Mouse (Mus musculus): ENCODE measurements around the gene Slc17a1. TPM values are rescaled to one million over a fixed set of nuclear protein-coding genes. Genes with fewer than 3 reads are reported as not detected.

Gene Slc17a1
- polyA plus RNA-seq, 1 experiment from 2014 or later, result not detected

Small RNAs within 50 kb of the gene (microRNA-seq; reads per million reads assigned to microRNA genes)
- not detected for gene Gm44344 (ENCODE audit: borderline number of aligned reads)

Other genes starting within 250 kb of the Slc17a1 start
- 1.5 and 2.4 TPM in 2 replicates for gene Hist1h2be, start 246.6 kb upstream of the Slc17a1 start, polyA plus RNA-seq (2014; fragmentation: Nextera tagmentation; extraction: Ambion mirVana)
- 8.4 and 11.1 TPM in 2 replicates for gene Hist1h1e, start 245.2 kb upstream of the Slc17a1 start, polyA plus RNA-seq (2014; fragmentation: Nextera tagmentation; extraction: Ambion mirVana)
- 0.52 and 0.62 TPM in 2 replicates for gene Hist1h2ac, start 183.8 kb upstream of the Slc17a1 start, polyA plus RNA-seq (2014; fragmentation: Nextera tagmentation; extraction: Ambion mirVana)
- 31.3 and 31.9 TPM in 2 replicates for gene Hist1h2bc, start 183.6 kb upstream of the Slc17a1 start, polyA plus RNA-seq (2014; fragmentation: Nextera tagmentation; extraction: Ambion mirVana)
- not detected in 2 replicates for gene Hist1h1t, start 171.9 kb upstream of the Slc17a1 start, polyA plus RNA-seq (2014; fragmentation: Nextera tagmentation; extraction: Ambion mirVana)
- 0.69 and 2.7 TPM in 2 replicates for gene Hist1h4c, start 169.3 kb upstream of the Slc17a1 start, polyA plus RNA-seq (2014; fragmentation: Nextera tagmentation; extraction: Ambion mirVana)
- 8.2 and 9.9 TPM in 2 replicates for gene Hfe, start 156.9 kb upstream of the Slc17a1 start, polyA plus RNA-seq (2014; fragmentation: Nextera tagmentation; extraction: Ambion mirVana)
- gene Hist1h1c, start 128.9 kb upstream of the Slc17a1 start, polyA plus RNA-seq (2014; fragmentation: Nextera tagmentation; extraction: Ambion mirVana), result 24.6 TPM in 2 replicates
- gene Hist1h3c, start 122.1 kb upstream of the Slc17a1 start, polyA plus RNA-seq (2014; fragmentation: Nextera tagmentation; extraction: Ambion mirVana), result 4.1 and 4.5 TPM in 2 replicates
- 1.2 and 2.7 TPM in 2 replicates for gene Hist1h2bb, start 121.0 kb upstream of the Slc17a1 start, polyA plus RNA-seq (2014; fragmentation: Nextera tagmentation; extraction: Ambion mirVana)
- 16.7 and 18.1 TPM in 2 replicates for gene Hist1h2ab, start 116.6 kb upstream of the Slc17a1 start, polyA plus RNA-seq (2014; fragmentation: Nextera tagmentation; extraction: Ambion mirVana)
- gene Hist1h3b, start 115.5 kb upstream of the Slc17a1 start, polyA plus RNA-seq (2014; fragmentation: Nextera tagmentation; extraction: Ambion mirVana), result 2.7 and 3.7 TPM in 2 replicates
- gene Hist1h4b, start 110.7 kb upstream of the Slc17a1 start, polyA plus RNA-seq (2014; fragmentation: Nextera tagmentation; extraction: Ambion mirVana), result 2.2 and 2.7 TPM in 2 replicates
- 1.0 TPM in 1 of 2 replicates, not detected in the other for gene Hist1h4a, start 106.5 kb upstream of the Slc17a1 start, polyA plus RNA-seq (2014; fragmentation: Nextera tagmentation; extraction: Ambion mirVana)
- 2.5 and 4.0 TPM in 2 replicates for gene Hist1h3a, start 105.4 kb upstream of the Slc17a1 start, polyA plus RNA-seq (2014; fragmentation: Nextera tagmentation; extraction: Ambion mirVana)
- 0.31 and 0.67 TPM in 2 replicates for gene Hist1h1a, start 104.1 kb upstream of the Slc17a1 start, polyA plus RNA-seq (2014; fragmentation: Nextera tagmentation; extraction: Ambion mirVana)
- gene Trim38, start 97.8 kb upstream of the Slc17a1 start, polyA plus RNA-seq (2014; fragmentation: Nextera tagmentation; extraction: Ambion mirVana), result 0.24 TPM in 1 of 2 replicates, not detected in the other
- gene Slc17a2, start 60.8 kb upstream of the Slc17a1 start, polyA plus RNA-seq (2014; fragmentation: Nextera tagmentation; extraction: Ambion mirVana), result not detected in 2 replicates
- not detected in 2 replicates for gene Slc17a3, start 28.3 kb upstream of the Slc17a1 start, polyA plus RNA-seq (2014; fragmentation: Nextera tagmentation; extraction: Ambion mirVana)
- not detected in 2 replicates for gene Slc17a4, start 47.3 kb downstream of the Slc17a1 start, polyA plus RNA-seq (2014; fragmentation: Nextera tagmentation; extraction: Ambion mirVana)
- gene Hist1h2ba, start 66.4 kb downstream of the Slc17a1 start, polyA plus RNA-seq (2014; fragmentation: Nextera tagmentation; extraction: Ambion mirVana), result not detected in 2 replicates
- not detected in 2 replicates for gene Hist1h2aa, start 66.7 kb downstream of the Slc17a1 start, polyA plus RNA-seq (2014; fragmentation: Nextera tagmentation; extraction: Ambion mirVana)
- not detected in 2 replicates for gene Scgn, start 123.5 kb downstream of the Slc17a1 start, polyA plus RNA-seq (2014; fragmentation: Nextera tagmentation; extraction: Ambion mirVana)

Measured in heart, embryonic 11.5 days (tissue).